Mouse (Mus musculus): ENCODE results near the gene Gm17949.

DNA sequence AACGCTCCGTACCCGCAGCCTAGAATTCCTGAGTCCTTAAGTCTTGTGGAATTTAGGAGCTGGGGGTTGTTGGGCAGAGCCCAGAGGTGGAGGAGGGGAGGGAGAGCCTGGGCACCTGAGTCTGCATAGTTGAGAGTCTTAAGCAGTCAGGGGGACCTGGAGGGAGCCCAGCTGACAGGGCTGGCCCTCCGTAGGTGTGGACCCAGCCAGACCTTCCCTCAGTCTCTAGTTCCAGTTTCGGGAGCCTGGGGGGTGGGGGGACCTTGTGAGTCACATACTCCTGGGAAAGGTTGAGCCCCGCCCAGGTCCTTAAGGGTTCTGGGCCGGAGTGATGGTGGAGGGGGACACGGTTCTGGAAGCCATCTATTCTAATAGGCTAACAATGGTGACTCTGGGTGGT, 51.8 kb downstream of the Gm17949 start:
- TF ChIP-seq EP300 (IDR thresholded peaks at IDR 0.05) (no peak), CTCF (IDR thresholded peaks at IDR 0.05) (no peak)

Measured in lung, postnatal 0 days (tissue).